Mouse (Mus musculus): Measurements from ENCODE around the gene Tubg2. TPM values are rescaled to one million over a fixed set of nuclear protein-coding genes. Genes with fewer than 3 reads are reported as not detected.
"Not testable (repeated sequence)": the region's sequence is repeated elsewhere in the genome, so short reads cannot be mapped to it uniquely, and the experiment has no call there.

Tubg2 gene
- total and polyA plus RNA-seq, 3 experiments, result 2.1 to 10.5 (median 4.7) TPM

DNA sequence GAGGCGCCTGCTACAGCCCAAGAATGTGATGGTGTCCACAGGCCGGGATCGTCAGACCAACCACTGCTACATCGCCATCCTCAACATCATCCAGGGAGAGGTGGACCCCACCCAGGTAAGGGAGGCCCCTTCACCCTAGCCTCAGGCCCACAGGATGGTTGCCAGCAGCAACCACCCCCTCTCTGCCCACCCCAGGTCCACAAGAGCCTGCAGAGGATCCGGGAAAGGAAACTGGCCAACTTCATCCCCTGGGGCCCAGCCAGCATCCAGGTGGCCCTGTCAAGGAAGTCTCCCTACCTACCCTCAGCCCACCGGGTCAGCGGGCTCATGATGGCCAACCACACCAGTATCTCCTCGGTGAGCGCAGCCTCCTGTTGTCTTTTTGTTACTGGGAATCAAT is 30.7 kb upstream of the Tubg2 start:
- H3K4me3 ChIP-seq (replicated peaks in 1 of 3; ENCODE audit: low read depth in 2 of 3, low read length in 2 of 3, poor library complexity in 1 of 3); dilution Hi-C loops (cut with MboI; ENCODE audit: extremely low pct_ligation_motif_present, extremely low pct_unique_long_range_greater_than_20kb, low sequenced_read_pairs); H3K9ac ChIP-seq (ENCODE audit: insufficient read depth, low read depth); H3K27ac ChIP-seq (ENCODE audit: insufficient read depth, low read depth); in situ Hi-C loops (cut with MboI; ENCODE audit: low pct_ligation_motif_present, low pct_unique_long_range_greater_than_20kb, low sequenced_read_pairs); DNase-seq (ENCODE audit: extremely low read depth); H3K4me2 ChIP-seq (ENCODE audit: insufficient read depth, low read depth, poor library complexity, severe bottlenecking); H3K27me3 ChIP-seq (replicated peaks): not testable (repeated sequence)
- H3K79me2 ChIP-seq (replicated peaks; ENCODE audit: control insufficient read depth, extremely low read depth, insufficient read depth, poor library complexity, severe bottlenecking), result peaks cover 18% of the 10 kb centered on the region
- peaks cover 7 to 38% of the 10 kb centered on the region in 2 experiments; a peak in 3 of 4 replicates for H3K4me1 ChIP-seq (ENCODE audit: control insufficient read depth in 1 of 2, insufficient read depth in 2 of 2)
- peaks cover 15% of the 10 kb centered on the region for H3K9me3 ChIP-seq (replicated peaks; ENCODE audit: low read length)
- H3K36me3 ChIP-seq (replicated peaks in 1 of 2; ENCODE audit: control insufficient read depth in 1 of 2, insufficient read depth in 1 of 2, low read length in 1 of 2), result peaks cover 45 to 56% of the 10 kb centered on the region in 2 experiments

DNA sequence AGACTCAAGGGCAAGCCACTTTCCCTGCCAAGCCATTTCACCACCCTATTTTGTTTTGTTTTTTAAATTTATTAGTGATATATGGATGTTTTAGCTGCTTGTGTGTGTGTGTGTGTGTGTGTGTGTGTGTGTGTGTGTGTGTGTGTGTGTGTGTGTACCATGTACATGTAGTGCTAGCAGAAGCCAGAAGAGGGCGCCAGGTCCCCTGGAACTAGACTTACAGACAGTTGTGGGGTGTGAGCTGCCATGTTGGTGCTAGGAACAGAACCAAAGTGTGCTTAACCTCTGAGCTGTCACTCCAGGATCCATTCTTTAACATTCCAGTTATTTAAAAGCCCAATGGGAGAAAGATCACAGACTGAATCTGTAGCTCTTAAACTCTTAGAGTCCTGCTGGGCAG is 28.6 kb upstream of the Tubg2 start:
- Histone ChIP-seq H3K79me2 (replicated peaks; ENCODE audit: control insufficient read depth, extremely low read depth, insufficient read depth, poor library complexity, severe bottlenecking) (no peaks in the 10 kb centered on the region), H3K9ac (ENCODE audit: insufficient read depth, low read depth) (no peak overlapping the region), H3K4me2 (ENCODE audit: insufficient read depth, low read depth, poor library complexity, severe bottlenecking) (no peak overlapping the region), H3K36me3 (replicated peaks in 1 of 2; ENCODE audit: control insufficient read depth in 1 of 2, insufficient read depth in 1 of 2, low read length in 1 of 2) (peaks cover 45 to 51% of the 10 kb centered on the region in 2 experiments), H3K4me1 (ENCODE audit: control insufficient read depth in 1 of 2, insufficient read depth in 2 of 2) (peaks cover 13 to 39% of the 10 kb centered on the region in 2 experiments), H3K4me3 (replicated peaks in 1 of 3; ENCODE audit: low read depth in 2 of 3, low read length in 2 of 3, poor library complexity in 1 of 3) (no peak overlapping the region), H3K27ac (ENCODE audit: insufficient read depth, low read depth) (no peak overlapping the region), H3K9me3 (replicated peaks; ENCODE audit: low read length) (peaks cover 22% of the 10 kb centered on the region), H3K27me3 (replicated peaks) (no peaks in the 10 kb centered on the region)
- dilution Hi-C loops (cut with MboI; ENCODE audit: extremely low pct_ligation_motif_present, extremely low pct_unique_long_range_greater_than_20kb, low sequenced_read_pairs) (no loop called here), in situ Hi-C loops (cut with MboI; ENCODE audit: low pct_ligation_motif_present, low pct_unique_long_range_greater_than_20kb, low sequenced_read_pairs) (no loop called here)
- TF ChIP-seq SMC3 (IDR thresholded peaks at IDR 0.05; ENCODE audit: low read depth, low read length), result 0 out of 2 replicates have a peak, but pooled peaks have one; percentile 18
- TF ChIP-seq SIN3A (IDR thresholded peaks at IDR 0.05; ENCODE audit: low read length), result no peak
- peak; percentile 26 for TF ChIP-seq RAD21 (IDR thresholded peaks at IDR 0.05; ENCODE audit: low read depth, low read length)
- TF ChIP-seq CTCF (conservative IDR thresholded peaks at IDR 0.05 in 1 of 2, IDR thresholded peaks at IDR 0.05 in 1 of 2; ENCODE audit: low read depth in 2 of 2, low read length in 2 of 2), result peak in 1 of 2 experiments; percentile 53; a peak in 2 of 4 replicates
- no peak for TF ChIP-seq MXI1 (IDR thresholded peaks at IDR 0.05; ENCODE audit: low read depth, low read length)
- no peak for DNase-seq (ENCODE audit: extremely low read depth)

DNA sequence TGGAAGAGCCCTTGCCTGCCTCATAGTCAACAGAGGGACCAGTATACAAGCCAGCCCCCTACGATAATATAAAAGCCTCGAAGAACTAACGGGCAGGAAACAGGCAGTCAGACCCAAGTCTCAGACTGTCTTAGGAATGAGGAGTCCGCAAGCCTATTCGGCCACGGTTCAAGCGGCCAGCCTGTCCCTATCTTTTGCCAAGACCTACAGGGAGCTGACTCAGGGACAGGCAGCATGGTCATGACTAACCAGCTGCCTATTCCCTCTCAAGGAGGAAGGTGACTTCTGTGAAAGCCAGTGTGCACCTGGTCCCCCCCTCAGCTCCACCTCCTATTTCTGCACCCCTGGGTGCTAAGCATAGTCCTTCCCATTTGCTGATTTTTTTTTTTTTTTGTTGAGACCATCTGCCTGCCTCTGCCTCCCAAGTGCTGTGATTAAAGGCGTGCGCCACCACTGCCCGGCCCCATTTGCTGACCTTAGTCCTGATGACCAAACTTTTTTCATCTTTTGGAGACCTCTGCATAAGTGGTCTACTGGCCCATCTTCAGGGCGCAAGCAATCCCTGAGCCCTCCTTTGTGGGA is 26.6 kb upstream of the Tubg2 start:
- TF ChIP-seq JUN (IDR thresholded peaks at IDR 0.05; ENCODE audit: insufficient read depth, low read depth, low read length) (no peak), ZNF384 (IDR thresholded peaks at IDR 0.05; ENCODE audit: low read depth, low read length) (peak; percentile 73; the same call in 1 of the 2 replicates), MXI1 (IDR thresholded peaks at IDR 0.05; ENCODE audit: low read depth, low read length) (no peak)
- Histone ChIP-seq H3K4me3 (replicated peaks in 1 of 3; ENCODE audit: low read depth in 2 of 3, low read length in 2 of 3, poor library complexity in 1 of 3) (no peak overlapping the region), H3K27me3 (replicated peaks) (no peaks in the 10 kb centered on the region), H3K27ac (ENCODE audit: insufficient read depth, low read depth) (no peak overlapping the region), H3K36me3 (replicated peaks in 1 of 2; ENCODE audit: control insufficient read depth in 1 of 2, insufficient read depth in 1 of 2, low read length in 1 of 2) (peaks cover 27 to 31% of the 10 kb centered on the region in 2 experiments), H3K4me2 (ENCODE audit: insufficient read depth, low read depth, poor library complexity, severe bottlenecking) (peak overlapping the region; percentile 16; the same call in 1 of the 2 replicates), H3K4me1 (ENCODE audit: control insufficient read depth in 1 of 2, insufficient read depth in 2 of 2) (peaks cover 13 to 33% of the 10 kb centered on the region in 2 experiments), H3K9ac (ENCODE audit: insufficient read depth, low read depth) (no peak overlapping the region), H3K9me3 (replicated peaks; ENCODE audit: low read length) (peaks cover 22% of the 10 kb centered on the region), H3K79me2 (replicated peaks; ENCODE audit: control insufficient read depth, extremely low read depth, insufficient read depth, poor library complexity, severe bottlenecking) (no peaks in the 10 kb centered on the region)
- dilution Hi-C loops (cut with MboI; ENCODE audit: extremely low pct_ligation_motif_present, extremely low pct_unique_long_range_greater_than_20kb, low sequenced_read_pairs) (no loop called here), in situ Hi-C loops (cut with MboI; ENCODE audit: low pct_ligation_motif_present, low pct_unique_long_range_greater_than_20kb, low sequenced_read_pairs) (no loop called here)
- no peak for DNase-seq (ENCODE audit: extremely low read depth)

Data from CH12.LX (cell line).